In the genomic region with DNA sequence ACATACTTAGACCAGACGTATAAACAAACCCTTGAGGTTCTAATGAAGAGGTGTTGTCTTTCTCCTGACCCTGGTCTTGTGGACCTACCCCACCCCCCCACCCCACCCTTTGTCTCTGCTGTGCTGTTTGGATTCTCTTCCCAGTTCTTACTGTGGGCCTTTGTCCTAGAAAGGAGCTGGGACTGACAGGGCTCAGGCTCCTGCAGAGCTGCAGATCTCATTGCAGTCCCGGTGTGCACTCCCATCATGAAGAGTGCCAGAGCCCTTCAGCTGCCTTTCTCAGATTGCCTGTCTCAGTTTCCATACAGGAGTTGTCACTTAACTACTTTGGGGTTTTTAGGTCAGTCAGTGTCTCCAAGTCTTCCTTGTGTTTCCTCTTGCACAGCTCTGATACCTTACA, we compare ENCODE assay signal across 22 mouse cellular contexts.
"Had no signal": no experiment of that assay in that cellular context is flagged by ENCODE, and none has a peak within 500 bp of the region (broad histone marks: within the 10 kb centered on the region; RNA-seq: fewer than 3 reads in every experiment).

No protein-coding gene starts in this region.

- H3K4me3 ChIP-seq: heart, adult 2 months; heart, embryonic 10.5 days; heart, embryonic 12.5 days; hindbrain, embryonic 10.5 days; hindbrain, embryonic 12.5 days; intestine, embryonic 15.5 days; layer of hippocampus, adult 2 months; left cerebral cortex, adult 2 months; limb, embryonic 10.5 days; limb, embryonic 12.5 days; liver, embryonic 13.5 days; liver, embryonic 15.5 days had no signal

- H3K27ac ChIP-seq: heart, adult 2 months; heart, embryonic 10.5 days; hindbrain, embryonic 10.5 days; hindbrain, embryonic 12.5 days; hindbrain, embryonic 14.5 days; intestine, embryonic 15.5 days; layer of hippocampus, adult 2 months; left cerebral cortex, adult 2 months; limb, embryonic 10.5 days; limb, embryonic 12.5 days; liver, embryonic 13.5 days; liver, embryonic 15.5 days had no signal

- DNase-seq: gastrocnemius, postnatal 36 days; heart, adult 2 months; heart, postnatal 10 days; heart, postnatal 4 days; kidney, adult 18-20 months; kidney, adult 8-10 months; kidney, postnatal 10 days; kidney, postnatal 25 days; kidney, postnatal 4 days; liver; liver, embryonic 13.5 days had no signal
